Mouse (Mus musculus) skeletal muscle tissue, adult 2 months (tissue): ENCODE measurements around the gene Osbpl8.
A peak's percentile ranks its signal among the peaks of the same experiment; 100 is the strongest.

Experiments
- DNase-seq: peaks from one replicate; pipeline ENCODE4 v3.0.0-alpha.2; 2012; ENCODE audit warnings: low read depth, low spot score

Osbpl8 gene

GRCm38 (mm10) chr10:111234450-111235288, 70.1 kb downstream of the Osbpl8 start:
- DNase-seq, result peak; percentile 20

- DNase-seq, result no peak
These were observed 70.7 kb downstream of the Osbpl8 start for GRCm38 (mm10) chr10:111235289-111235570.

- no peak for DNase-seq
These were observed 72.9 kb downstream of the Osbpl8 start for GRCm38 (mm10) chr10:111237434-111237833.

- no peak for DNase-seq
These were observed 78.1 kb downstream of the Osbpl8 start for GRCm38 (mm10) chr10:111242677-111243076.

GRCm38 (mm10) chr10:111247609-111248008, 83.1 kb downstream of the Osbpl8 start:
- no peak for DNase-seq

- DNase-seq, result no peak
These were observed 83.6 kb downstream of the Osbpl8 start for GRCm38 (mm10) chr10:111248177-111248576.

- DNase-seq, result no peak
These were observed 85.6 kb downstream of the Osbpl8 start for GRCm38 (mm10) chr10:111250192-111250591.

- no peak for DNase-seq
These were observed 87.1 kb downstream of the Osbpl8 start for GRCm38 (mm10) chr10:111251666-111252065.

GRCm38 (mm10) chr10:111255228-111255627, 90.7 kb downstream of the Osbpl8 start:
- DNase-seq, result no peak

- no peak for DNase-seq
These were observed 91.6 kb downstream of the Osbpl8 start for GRCm38 (mm10) chr10:111256156-111256555.

GRCm38 (mm10) chr10:111257358-111257757, 92.8 kb downstream of the Osbpl8 start:
- no peak for DNase-seq

- DNase-seq, result no peak
These were observed 93.7 kb downstream of the Osbpl8 start for GRCm38 (mm10) chr10:111258256-111258655.

GRCm38 (mm10) chr10:111271687-111272086, 107.1 kb downstream of the Osbpl8 start:
- no peak for DNase-seq

GRCm38 (mm10) chr10:111272905-111273304, 108.4 kb downstream of the Osbpl8 start:
- DNase-seq, result no peak

GRCm38 (mm10) chr10:111273463-111274088, 109.0 kb downstream of the Osbpl8 start:
- DNase-seq, result no peak

GRCm38 (mm10) chr10:111275822-111276221, 111.3 kb downstream of the Osbpl8 start:
- DNase-seq, result no peak

- DNase-seq, result no peak
These were observed 133.1 kb downstream of the Osbpl8 start for GRCm38 (mm10) chr10:111297631-111298030.

GRCm38 (mm10) chr10:111298140-111299098, 133.9 kb downstream of the Osbpl8 start, which contains the start of gene Bbs10:
Bbs10 (plus strand) TSS chr10:111298679.
- DNase-seq, result peak; percentile 92

- no peak for DNase-seq
These were observed 135.0 kb downstream of the Osbpl8 start for GRCm38 (mm10) chr10:111299591-111299990.

GRCm38 (mm10) chr10:111301041-111301440, 136.5 kb downstream of the Osbpl8 start:
- DNase-seq, result no peak

- DNase-seq, result no peak
These were observed 137.9 kb downstream of the Osbpl8 start for GRCm38 (mm10) chr10:111302486-111302885.
